Mouse (Mus musculus) erythroid progenitor cell, adult 5-6 weeks (primary cell): ENCODE results near the gene Wdr74. TPM values are rescaled to one million over a fixed set of nuclear protein-coding genes. Genes with fewer than 3 reads are reported as not detected.

Source experiments
- ATAC-seq: replicated peaks from 2 replicates; pipeline ENCODE4 v1.8.0; 2016; ENCODE audit warnings: moderate number of reproducible peaks, mild to moderate bottlenecking, moderate TSS enrichment, inconsistent platforms; ENCODE audit not compliant: poor library complexity, low FRiP score, severe bottlenecking
- total RNA-seq, 2 experiments: library from RNA; stranded (forward) in 1 of 2; stranded (reverse) in 1 of 2; fragments of 150-400 nt in 1 of 2; fragments of 186-747, 209-891 nt in 1 of 2; gene quantifications; 2 replicates each; pipeline versions ENCODE4 v1.2.3 to v1.2.4; 2015 to 2017; ENCODE audit warnings: low replicate concordance in 2 of 2

Wdr74 gene
- total RNA-seq (2015; ENCODE audit: low replicate concordance) (22.0 and 28.9 TPM in 2 replicates), total RNA-seq (2017; ENCODE audit: low replicate concordance) (10.7 and 15.0 TPM in 2 replicates)

- peak; percentile 97 for ATAC-seq
These were observed at the start of gene Wdr74 for GRCm38 (mm10) chr19:8735389-8736159. Gene Wdr74 (plus strand): TSS chr19:8735827.

- ATAC-seq = no peak
These were observed 43.6 kb upstream of the Wdr74 start for GRCm38 (mm10) chr19:8691871-8692539.

DNA sequence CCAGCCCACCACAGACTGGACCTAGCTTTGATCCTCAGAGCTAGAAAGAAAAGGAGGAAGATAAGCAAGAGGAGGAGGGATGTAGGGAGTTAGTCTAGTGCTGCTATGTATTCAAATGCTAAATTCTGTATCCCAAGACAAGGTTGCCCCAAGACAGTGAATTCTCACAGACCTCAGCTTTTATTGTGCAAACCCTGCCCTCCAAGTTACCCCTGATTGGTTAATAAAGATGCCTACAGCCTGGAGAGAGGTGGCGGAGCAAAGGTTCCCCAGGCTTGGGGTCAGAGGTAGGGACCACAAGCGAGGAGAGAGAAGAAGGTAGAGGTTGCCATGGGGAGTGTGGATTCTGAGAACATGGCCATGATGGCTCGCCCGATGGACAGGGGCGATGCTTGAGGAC lies 42.9 kb upstream of the Wdr74 start:
- ATAC-seq = no peak

- peak; percentile 93 for ATAC-seq
These were observed 40.3 kb upstream of the Wdr74 start for GRCm38 (mm10) chr19:8695330-8695729.

GRCm38 (mm10) chr19:8699652-8700051 lies 36.0 kb upstream of the Wdr74 start:
- ATAC-seq = no peak

GRCm38 (mm10) chr19:8702458-8702857 lies 33.2 kb upstream of the Wdr74 start:
- no peak for ATAC-seq

DNA sequence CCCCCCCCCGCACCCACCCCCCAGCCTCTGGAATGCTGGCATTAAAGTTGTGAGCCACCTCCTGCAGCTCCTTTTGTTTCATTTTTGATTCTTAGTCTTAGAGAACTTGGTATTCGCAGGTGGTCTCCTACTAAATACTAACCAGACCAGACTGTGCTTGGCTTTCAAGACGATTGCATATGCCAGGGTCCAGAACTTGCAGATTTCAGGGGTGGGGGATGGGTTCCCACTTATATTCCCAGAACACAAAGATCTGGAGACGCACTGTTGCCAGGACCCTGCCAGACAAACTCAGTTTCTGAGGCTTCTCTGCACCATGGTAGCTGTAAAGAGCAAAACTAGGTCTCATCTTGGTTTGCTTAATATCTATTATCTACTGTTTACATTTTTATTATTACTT lies 32.1 kb upstream of the Wdr74 start:
- ATAC-seq = no peak

DNA sequence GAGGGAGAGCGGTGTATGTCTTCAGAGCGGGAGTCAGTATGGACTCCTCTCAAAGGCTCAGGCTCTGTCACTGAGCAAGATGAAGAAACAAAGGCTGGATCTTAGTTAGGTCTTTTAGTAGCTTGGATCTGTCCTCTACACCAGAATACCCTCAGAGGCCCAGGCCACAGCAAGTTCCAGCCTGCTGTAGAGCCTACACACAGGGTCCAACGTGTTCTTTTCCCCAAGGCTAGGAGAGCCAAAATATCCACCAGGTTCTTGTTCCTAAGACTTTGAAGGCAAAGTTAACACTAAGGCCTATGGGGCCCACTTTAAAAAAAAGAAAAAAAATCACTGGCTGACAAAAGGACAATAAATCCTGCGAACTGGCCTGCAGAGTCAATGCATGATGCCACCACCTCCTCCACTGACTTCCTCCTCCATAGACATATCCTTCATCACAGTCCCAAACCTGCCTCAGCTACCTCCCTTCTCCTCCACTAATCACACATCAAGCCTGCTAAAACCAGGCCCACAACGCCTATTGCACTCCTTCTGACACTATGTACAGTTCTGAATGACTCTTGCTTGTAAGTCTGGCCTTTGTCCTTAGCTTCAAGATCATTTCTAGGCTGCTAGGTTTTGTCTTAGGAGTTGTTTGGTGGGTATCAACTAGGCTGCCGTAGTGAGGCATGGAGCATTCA lies 30.5 kb upstream of the Wdr74 start:
- ATAC-seq = no peak

- no peak for ATAC-seq
These were observed 29.4 kb upstream of the Wdr74 start for GRCm38 (mm10) chr19:8706132-8706667.

- ATAC-seq = peak; percentile 53
These were observed 28.7 kb upstream of the Wdr74 start for GRCm38 (mm10) chr19:8706930-8707329.

DNA sequence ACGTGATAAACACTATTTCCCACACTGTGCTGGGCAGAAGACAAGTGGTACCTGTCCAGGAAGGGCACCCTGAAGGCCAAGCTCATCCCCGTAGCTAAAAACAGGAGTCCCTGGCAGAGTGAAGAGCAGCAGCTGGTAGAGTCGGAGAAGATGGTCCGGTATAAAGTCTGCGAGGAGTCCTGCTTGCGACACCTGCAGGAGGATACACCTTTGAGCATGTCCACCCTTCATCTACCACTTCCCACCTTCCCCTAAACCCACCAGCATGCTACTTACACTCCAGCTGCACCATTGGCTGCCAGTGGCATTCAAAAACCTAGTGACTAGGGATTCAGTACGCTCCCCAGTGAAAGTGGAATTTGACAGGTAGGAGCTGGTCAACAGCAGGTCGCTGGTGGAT lies 26.7 kb upstream of the Wdr74 start:
- no peak for ATAC-seq

- no peak for ATAC-seq
These were observed 25.6 kb upstream of the Wdr74 start for GRCm38 (mm10) chr19:8710057-8710456.

GRCm38 (mm10) chr19:8711506-8711905 lies 24.1 kb upstream of the Wdr74 start:
- ATAC-seq = no peak

- ATAC-seq = no peak
These were observed 23.4 kb upstream of the Wdr74 start for GRCm38 (mm10) chr19:8711949-8712869.

DNA sequence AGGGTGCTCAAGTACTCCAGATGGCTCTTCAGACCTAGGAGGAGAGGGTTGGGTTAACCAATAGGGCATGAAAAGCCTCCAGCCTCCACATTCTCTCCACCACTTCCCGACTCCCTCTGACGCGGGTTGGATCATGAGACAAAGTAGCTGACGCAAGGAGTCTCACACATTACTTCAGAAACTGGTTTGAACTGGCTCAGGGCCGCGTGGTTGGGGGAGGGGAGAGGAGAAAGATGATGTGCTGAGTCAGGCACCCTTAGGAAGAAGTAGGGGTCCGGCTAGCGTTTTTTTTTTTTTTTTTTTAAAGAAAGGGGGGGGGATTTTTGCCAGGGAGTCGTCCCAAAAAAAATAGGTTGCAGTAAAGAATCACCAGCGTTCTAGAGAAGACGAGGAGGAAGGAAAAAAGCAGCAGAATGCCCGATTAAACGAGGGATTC lies 22.7 kb upstream of the Wdr74 start:
- peak; percentile 26; the same call in 1 of the 2 replicates for ATAC-seq

DNA sequence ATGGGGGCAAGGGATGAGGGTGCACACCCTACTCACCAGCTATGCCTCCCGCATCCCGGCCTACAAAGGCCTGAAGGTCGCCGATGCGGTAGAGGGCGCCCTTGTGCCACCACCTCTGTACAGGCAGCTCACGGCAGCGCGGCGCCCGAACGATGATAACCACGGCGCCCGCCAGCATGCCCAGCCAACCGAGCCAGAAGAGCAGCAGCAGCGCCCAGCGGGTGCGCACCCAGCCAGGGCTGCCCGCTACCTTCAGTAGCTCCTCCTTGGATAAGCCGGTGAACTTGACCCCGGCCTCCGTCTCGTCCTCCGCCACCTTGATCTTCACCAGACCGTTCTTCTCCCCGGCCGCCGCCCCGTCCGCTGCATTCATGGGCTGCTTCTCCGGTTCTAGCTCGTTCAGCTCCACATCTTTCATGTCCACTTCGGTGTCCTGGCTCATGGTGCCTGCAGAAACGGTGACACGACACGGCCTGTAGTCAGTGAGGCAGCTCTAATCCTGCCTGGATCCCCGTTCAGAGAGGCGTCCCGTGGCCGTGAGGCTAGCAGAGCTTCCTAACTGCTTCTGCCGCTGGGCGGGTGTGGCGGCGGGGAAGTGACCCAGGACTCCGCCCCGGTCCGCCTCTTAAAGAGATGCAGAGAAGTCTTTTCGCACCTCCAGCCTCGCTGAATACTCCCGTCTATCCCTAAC lies 22.2 kb upstream of the Wdr74 start:
- peak; percentile 78 for ATAC-seq

- peak; percentile 13; the same call in 1 of the 2 replicates for ATAC-seq
These were observed 21.5 kb upstream of the Wdr74 start for GRCm38 (mm10) chr19:8713997-8714652.
